Mouse (Mus musculus): ENCODE results near the gene Usp3. TPM values are rescaled to one million over a fixed set of nuclear protein-coding genes. Genes with fewer than 3 reads are reported as not detected.

Usp3 gene
- total RNA-seq, 4 experiments from 2014 or later: 37.2 to 53.7 (median 45.7) TPM

DNA sequence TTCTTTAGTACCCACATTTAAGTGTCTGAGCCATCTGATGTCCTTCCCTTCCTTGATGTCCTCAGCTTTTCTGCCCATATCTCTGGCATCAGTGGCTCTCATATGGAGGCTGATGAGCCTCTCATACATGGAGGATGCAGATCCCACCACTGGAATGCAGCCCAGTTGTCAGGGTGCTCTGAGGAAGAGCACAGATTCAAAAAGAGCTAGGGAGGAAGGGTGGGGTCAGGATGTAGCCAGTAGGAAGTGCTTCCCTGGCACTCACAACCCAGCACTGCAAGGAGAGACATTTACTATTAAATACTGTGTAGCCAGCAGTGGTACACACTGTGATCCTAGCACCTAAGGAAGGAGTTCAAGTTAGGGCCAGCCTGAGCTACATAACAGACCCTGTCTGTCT is 86.5 kb downstream of the Usp3 start:
- no peak for DNase-seq

DNA sequence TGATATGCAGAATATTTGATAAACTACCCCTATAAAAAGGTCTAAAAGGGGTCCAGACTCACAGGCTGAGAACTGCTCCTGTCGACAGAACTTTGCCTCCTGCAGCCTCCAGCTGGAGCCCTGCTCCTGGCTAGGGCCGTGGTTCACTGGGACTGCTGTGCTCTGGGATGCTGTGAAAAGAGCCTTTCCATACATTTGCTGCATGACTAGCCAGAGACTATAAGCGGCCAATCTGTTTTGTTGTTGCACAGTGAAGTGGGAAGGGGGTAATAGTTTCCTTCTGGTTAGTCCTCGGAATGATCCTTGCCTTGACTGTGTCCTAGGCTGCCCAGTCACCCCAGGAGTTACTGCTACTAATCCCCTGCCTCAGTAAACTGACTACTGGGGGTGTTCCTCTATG is 86.9 kb downstream of the Usp3 start:
- DNase-seq: no peak

- no peak for DNase-seq
Measured at GRCm38 (mm10) chr9:66505141-66505917, 87.6 kb downstream of the Usp3 start.

- no peak for DNase-seq
Measured at GRCm38 (mm10) chr9:66504518-66504917, 88.4 kb downstream of the Usp3 start.

DNA sequence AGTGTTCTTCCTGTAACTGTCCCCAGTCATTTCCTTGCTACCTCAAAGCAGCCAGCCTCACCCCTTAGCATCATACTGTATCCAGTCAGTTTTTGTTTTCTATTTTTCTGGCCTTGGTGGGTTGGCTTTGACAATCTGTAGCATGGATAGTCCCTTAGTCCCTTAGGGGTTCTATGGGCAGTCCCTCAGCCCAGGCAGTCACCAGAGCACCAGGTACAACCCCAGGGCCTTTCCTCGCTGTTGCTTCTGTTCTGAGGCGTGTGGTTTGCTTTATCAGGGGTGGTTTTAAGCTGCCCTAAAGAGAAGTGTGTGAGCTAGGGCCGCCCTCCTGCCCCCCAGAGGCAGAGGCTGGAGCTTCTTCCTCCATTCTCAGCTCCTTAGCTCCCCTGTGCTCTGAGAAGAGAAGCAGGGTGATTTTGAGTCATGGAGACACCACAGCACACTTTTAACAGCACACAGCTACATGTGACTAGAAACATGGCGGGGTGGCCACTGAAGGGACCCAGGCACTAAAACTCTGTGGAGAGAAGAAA is 89.0 kb downstream of the Usp3 start:
- no peak for DNase-seq

GRCm38 (mm10) chr9:66501248-66501647 is 91.7 kb downstream of the Usp3 start:
- no peak for DNase-seq

DNA sequence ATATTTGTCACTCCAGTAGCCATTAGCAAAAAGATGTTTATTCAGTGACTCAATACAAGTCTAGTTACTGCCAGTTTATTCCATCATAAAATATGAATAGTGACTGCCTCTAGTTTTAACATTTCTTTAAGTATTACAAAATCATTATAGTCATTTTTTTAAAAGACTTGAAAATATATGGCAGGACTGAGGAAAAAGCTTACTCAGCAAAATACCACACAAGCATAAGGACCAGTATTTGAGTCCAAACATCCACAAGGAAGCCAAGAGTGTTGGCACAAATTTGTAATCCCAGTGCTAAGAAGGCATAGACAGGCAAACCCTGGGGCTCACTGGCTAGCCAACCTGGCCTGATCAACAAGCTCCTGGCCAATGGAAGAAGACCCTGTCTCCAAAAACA is 99.0 kb downstream of the Usp3 start:
- no peak for DNase-seq

DNA sequence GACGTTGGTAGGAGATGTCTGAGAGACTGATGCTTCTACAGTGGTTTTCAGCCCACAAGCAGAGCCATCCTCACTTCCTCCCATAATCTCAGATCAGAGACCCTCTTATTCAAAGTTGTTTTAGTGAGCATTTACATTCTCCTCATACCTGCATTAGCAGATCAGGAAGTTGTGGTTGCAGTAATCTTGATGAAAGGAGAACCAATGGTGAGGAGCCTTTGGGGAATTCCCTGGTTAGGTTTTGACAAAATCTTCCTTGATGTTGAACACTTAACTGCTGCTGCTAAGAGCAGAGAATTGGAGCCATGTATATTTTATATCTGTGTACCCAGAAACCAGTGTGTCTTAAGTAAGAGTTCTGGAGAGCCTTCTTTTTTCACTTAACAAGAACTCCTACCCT is 100.6 kb downstream of the Usp3 start:
- no peak for DNase-seq

- DNase-seq: no peak
Measured at GRCm38 (mm10) chr9:66488786-66489185, 104.2 kb downstream of the Usp3 start.

DNA sequence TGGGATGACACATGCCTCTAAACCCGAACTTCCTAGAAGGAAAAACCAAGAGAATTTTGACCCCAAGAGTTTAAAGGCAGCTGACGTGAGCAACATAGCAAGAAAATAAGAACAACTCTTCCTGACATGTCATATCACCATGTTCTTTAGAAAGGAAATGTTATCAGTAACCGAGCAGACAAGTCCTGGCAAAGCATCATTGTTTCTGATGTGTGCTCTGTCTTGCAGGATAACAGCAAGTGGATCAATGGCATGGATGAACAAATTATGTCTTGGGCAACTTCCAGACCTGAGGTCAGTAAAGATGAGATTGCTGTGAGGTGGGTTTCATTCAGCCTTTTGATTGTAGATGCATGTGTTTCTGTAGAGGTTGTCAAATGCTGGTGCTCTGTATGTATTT is 109.5 kb downstream of the Usp3 start:
- DNase-seq: no peak

GRCm38 (mm10) chr9:66477785-66478184 is 115.2 kb downstream of the Usp3 start:
- DNase-seq: no peak

DNA sequence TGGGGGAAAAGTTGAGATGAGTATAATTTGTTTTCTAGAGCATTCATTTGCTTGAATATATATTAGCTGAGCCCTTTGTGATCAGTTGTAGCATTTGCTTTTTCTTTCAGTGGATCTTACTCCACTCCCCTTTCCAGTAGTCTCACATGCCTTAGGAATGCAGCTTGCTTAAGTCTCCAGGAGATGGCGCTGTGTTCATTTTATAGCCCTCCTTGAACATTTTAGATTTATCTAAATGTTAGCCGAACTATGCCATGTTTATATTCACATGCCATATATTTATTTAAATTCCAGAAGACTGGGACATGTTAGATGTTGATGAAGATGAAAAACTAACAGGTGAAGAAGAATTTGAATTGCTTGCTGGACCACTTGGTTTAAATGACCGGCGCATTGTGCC is 127.9 kb downstream of the Usp3 start:
- no peak for DNase-seq

Other genes starting within 250 kb of the Usp3 start
- gene Herc1, start 242.7 kb downstream of the Usp3 start, total RNA-seq (2022): 10 to 100 TPM; 41.9 to 78.0 (median 53.1) TPM
- gene Fbxl22, start 78.5 kb downstream of the Usp3 start, total RNA-seq (2022): under 1 TPM; 0.52 to 0.84 (median 0.65) TPM
- gene Car12, start 120.5 kb upstream of the Usp3 start, total RNA-seq (2022): 1 to 10 TPM in 1 of 4 experiments, under 1 TPM in 3; 0.31 to 1.5 (median 0.65) TPM
- gene Aph1b, start 202.3 kb upstream of the Usp3 start, total RNA-seq (2022): 1 to 10 TPM; 7.3 to 9.7 (median 8.5) TPM
- gene Gm10647, start 203.9 kb upstream of the Usp3 start, total RNA-seq (2022): under 1 TPM; 0.20 to 0.62 (median 0.36) TPM
- 10 to 100 TPM in 1 of 4 experiments, 1 to 10 TPM in 3; 7.1 to 10.7 (median 8.0) TPM for gene Aph1c, start 241.6 kb upstream of the Usp3 start, total RNA-seq (2022)

Measured in adrenal gland, adult 8-10 months (tissue).